Mouse (Mus musculus) layer of hippocampus, postnatal 36 days (tissue): ENCODE results near the gene Ccdc148. TPM values are rescaled to one million over a fixed set of nuclear protein-coding genes. Genes with fewer than 3 reads are reported as not detected.

Source experiments
- DNase-seq, 2 experiments: peaks; one replicate each; pipeline ENCODE4 v3.0.0; 2022
- total RNA-seq, 2 experiments: library from RNA; stranded (reverse); gene quantifications; 2 replicates each; pipeline ENCODE4 v1.2.3; 2021

Gene Ccdc148
- 10 to 100 TPM; 12.3 to 13.9 TPM for total RNA-seq

GRCm38 (mm10) chr2:59160605-59160963, at the start of gene Ccdc148, which contains the start of gene Pkp4:
TSS of gene Ccdc148 (minus strand) at chr2:59160683.
TSS of gene Pkp4 (plus strand) at chr2:59160850.
- DNase-seq = peak; percentile 91

- no peak for DNase-seq
Measured at GRCm38 (mm10) chr2:59208276-59208675, 47.8 kb upstream of the Ccdc148 start.

GRCm38 (mm10) chr2:59207725-59208124, 47.2 kb upstream of the Ccdc148 start:
- no peak for DNase-seq

DNA sequence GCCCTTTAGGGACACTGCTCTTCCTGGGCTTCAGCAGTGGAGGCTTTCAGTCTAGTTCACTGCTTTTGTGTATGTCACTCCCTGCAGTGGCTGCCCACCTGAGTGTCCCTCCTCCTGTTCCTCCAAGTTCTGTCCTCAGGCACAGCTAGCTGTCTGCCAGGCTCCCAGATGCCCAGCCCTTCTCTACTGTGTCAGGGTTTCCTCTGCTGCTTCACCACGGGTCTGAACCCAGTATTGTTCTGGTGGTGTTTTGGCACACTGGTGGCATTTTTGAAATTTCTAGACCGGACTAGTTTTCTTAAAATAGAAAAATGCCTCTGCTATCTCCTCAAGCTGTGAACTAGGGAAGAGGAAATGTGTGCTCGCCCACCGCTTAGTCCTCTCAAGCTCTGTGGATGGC, 46.8 kb upstream of the Ccdc148 start:
- no peak for DNase-seq

- DNase-seq = no peak
Measured at GRCm38 (mm10) chr2:59206190-59206589, 45.7 kb upstream of the Ccdc148 start.

DNA sequence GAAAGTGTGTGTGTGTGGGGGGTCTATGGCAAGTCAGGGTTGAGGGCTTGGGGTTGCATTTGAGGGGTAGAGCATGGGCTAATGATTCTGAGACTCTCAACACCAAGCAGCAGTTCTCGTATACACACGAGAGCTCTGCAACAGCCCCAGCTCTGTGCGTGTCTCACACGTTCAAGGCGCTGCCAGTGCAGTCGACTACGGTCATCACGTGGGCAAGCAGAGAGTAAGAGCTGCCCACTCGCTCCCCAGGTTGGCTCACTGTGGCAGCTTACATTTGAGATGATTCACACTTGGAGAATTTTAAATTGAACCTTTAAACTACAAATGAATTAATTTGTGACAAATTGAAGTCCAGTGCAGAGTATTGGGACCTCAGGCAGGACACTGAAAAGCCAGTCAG, 44.6 kb upstream of the Ccdc148 start:
- DNase-seq = no peak

DNA sequence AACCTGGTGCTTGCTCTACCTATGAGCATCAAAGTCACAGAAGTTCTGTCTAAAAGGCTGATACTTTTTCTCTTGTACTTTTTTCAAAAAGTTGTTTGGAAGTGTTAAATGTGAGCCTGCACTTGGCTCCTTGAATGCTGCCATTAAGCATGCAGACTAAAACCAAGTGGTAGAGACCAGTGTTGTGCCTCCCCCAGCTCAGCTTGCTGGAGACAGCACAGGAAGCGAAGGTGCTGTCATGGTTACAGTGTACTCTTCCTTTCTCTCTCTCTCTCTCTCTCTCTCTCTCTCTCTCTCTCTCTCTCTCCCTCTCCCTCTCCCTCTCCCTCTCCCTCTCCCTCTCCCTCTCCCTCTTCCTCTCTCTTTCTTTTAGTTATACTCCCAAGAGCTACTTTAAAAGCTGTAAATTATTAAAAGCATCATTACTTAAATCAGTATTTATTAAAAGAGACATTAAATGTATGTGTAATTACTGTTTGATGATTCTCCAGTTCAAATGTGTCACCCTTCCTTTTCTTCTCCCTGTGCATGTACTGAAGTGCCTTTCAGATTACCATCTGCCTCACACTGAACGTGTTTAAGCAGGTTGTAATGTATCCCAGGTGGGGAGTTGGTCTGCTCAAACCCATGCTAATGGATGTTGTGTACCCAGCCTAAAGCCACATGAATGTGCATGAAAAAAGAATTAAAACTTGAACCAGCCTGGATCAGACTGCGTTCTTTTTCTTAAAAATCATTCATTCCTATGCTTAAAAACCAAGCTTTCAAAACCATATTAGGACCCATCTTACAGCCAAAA, 43.3 kb upstream of the Ccdc148 start:
- no peak for DNase-seq

- no peak for DNase-seq
Measured at GRCm38 (mm10) chr2:59202930-59203329, 42.4 kb upstream of the Ccdc148 start.

GRCm38 (mm10) chr2:59200511-59200910, 40.0 kb upstream of the Ccdc148 start:
- DNase-seq = no peak

GRCm38 (mm10) chr2:59199476-59199976, 39.0 kb upstream of the Ccdc148 start:
- no peak for DNase-seq

DNA sequence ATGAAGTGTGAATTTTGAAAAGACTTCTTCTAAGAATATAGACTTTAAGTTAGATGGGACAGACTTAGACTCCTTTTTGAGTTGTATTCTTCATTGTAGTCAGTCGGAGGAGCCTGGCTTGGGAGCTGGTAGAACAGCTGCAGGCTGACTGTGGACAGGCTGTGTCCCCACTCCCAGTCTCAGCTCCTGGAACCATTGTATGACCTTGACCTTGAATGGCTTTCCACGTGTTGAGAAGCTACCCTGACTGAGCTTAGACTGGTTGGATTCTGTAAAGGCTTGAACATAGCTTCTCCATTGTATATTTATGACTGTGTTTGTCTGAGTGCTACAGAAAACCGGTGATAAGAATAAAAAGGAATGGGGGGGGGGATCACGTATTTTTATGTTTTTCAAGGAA, 36.7 kb upstream of the Ccdc148 start:
- DNase-seq = no peak

DNA sequence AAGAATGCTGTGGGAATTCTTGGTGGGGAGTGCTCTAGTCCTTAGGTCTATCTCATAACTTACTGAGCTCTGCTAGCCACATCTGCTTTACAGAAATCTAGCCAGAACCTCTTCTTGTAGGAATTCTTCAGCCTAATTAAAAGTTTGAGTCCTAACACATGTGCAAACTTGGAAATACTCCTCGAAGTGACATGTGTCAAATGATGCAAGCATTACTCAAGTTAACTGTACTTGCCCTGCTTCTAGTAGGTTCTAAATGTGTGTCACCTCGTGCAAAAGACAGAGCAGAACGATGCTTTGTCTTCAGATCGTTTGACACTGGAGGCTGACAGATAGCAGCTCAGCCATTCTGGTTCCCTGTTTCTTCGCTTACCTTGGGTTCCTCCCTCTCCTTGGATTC, 32.6 kb upstream of the Ccdc148 start:
- DNase-seq = no peak

GRCm38 (mm10) chr2:59191466-59191865, 31.0 kb upstream of the Ccdc148 start:
- no peak for DNase-seq

DNA sequence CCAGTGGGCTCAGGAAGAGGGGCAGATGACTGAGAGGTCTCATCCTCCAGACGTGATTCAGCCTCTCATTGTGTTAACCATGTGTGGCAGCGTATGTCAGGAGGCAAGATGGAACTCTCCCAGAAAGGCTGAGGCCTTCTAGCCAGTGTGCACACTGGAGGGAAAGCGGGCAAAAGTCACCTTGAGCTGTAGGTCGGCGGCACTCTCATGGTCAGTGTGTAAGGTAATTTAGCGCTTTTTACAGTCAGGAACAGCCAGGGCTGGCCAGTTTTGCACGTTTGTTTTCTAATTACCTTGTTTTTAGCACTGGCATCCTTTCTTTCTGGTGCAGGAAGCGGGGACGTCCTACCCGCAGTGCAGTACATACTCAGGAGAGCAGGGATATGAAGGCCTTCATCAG, 29.7 kb upstream of the Ccdc148 start:
- DNase-seq = no peak

- no peak for DNase-seq
Measured at GRCm38 (mm10) chr2:59189661-59190185, 29.2 kb upstream of the Ccdc148 start.

DNA sequence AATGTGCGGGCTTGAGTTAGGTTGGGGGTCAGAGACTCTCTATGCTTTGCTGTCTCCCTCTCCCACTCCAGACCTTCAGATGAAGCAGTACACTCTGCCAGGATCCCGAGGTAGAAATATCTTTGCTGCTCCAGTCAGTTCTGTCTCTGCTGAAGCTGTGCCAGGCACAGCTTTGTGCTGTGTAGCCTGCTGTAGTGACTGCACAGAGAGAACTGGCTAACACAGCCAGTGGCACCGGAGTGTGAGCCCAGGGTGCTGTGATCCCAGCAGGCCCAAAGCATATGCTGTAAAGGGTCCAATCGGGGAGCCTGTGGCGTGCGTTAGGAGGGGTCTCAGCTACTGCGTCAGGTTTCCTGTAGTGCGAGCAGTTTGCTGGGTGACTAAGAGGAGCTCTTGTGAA, 27.8 kb upstream of the Ccdc148 start:
- no peak for DNase-seq

DNA sequence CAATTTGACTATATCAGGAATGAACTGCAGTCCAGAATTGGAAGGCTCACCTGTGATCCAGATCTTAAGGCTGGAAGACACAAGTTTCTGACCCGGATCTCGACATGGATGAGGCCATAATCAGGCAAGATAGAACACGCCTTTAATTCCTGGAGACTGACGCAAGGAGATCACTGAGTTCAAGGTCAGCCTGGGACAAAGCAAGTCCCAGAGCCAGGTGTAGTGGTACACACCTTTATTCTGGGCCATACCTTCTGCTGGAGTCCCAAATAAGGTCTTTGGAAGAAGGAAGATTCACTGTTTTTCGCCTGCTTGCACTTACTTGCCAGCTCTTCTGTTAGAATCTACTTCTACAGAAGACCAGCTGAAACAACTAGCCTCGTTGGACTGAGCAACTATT, 26.5 kb upstream of the Ccdc148 start:
- no peak for DNase-seq

GRCm38 (mm10) chr2:59186122-59186521, 25.6 kb upstream of the Ccdc148 start:
- DNase-seq = no peak

DNA sequence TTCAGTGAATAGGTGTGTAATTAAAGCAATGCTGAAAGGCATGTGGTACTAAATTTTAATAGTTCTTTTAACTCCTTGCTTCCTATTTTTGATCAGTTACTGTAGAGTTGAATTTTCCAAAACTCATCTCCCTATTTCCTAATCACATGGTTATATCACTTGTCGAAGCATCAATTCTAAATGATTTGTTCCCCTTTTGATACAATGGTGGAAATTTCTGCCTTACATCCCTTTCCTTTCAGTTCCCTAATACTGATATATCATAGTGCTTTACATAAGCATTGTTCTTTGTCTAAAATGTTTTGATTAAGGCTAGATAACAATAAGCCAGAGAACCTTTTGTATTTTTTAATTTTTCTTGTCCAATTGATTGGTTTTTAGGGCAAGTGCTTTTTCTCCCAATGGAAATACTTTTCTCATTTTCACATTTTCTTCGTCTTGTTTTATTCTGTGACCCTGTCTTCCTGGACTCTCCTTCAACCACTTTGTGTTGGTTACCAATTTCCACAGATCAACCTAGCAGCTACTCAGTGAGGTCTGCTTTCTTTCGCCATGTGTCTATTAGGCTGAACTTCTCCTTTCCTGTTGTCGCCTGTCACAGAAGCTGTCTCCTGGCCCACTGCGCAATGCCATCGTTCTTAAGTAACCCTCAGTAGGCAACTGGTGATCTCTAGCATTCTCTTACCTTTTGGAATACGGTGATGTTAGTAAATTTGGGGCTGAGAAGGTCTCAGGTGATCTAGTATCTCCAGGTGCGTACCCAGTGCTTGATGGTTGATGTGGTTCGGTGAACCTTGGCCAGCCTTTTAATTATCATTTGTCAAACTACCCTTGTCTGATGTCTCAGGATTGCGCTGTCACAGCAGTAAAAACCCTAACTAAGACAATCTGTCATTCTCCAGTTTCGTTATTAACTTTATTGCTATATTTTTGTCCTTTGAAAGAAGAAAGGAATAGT, 23.9 kb upstream of the Ccdc148 start:
- DNase-seq = no peak

DNA sequence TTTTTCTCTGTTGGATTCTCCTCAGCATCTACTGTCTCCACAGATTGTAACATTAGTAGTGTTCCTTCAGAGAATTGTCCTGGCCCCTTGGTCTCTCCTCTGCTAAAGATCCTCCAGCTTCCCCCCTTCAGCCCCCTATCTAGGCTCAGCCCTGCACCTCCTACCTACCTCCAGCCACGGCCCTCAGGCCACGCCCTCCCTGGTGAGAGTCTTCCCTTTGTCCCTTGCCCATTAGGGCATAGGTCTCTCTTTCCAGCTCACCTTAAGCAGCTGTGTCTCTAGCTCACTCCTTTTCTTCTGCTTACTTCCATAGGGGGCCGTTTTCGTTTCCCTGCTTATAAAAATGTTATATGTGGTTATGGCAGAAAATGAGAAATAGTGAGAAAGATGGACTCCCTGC, 23.1 kb upstream of the Ccdc148 start:
- no peak for DNase-seq

- DNase-seq = no peak
Measured at GRCm38 (mm10) chr2:59181321-59182113, 21.0 kb upstream of the Ccdc148 start.

GRCm38 (mm10) chr2:59179487-59179886, 19.0 kb upstream of the Ccdc148 start:
- no peak for DNase-seq
